Mouse (Mus musculus): ENCODE results near the gene Flvcr2.
A peak's percentile ranks its signal among the peaks of the same experiment; 100 is the strongest.

The Flvcr2 gene

GRCm38 (mm10) chr12:85800031-85800430 lies 53.7 kb downstream of the Flvcr2 start:
- no peak for DNase-seq

GRCm38 (mm10) chr12:85809726-85810125 lies 63.4 kb downstream of the Flvcr2 start:
- no peak for DNase-seq

- DNase-seq = no peak
These were observed 64.6 kb downstream of the Flvcr2 start for GRCm38 (mm10) chr12:85810959-85811358.

- DNase-seq = no peak
These were observed 65.3 kb downstream of the Flvcr2 start for GRCm38 (mm10) chr12:85811676-85812075.

- no peak for DNase-seq
These were observed 67.3 kb downstream of the Flvcr2 start for GRCm38 (mm10) chr12:85813599-85813998.

- no peak for DNase-seq
These were observed 75.7 kb downstream of the Flvcr2 start for GRCm38 (mm10) chr12:85822051-85822450.

- peak; percentile 98 for DNase-seq
These were observed 78.3 kb downstream of the Flvcr2 start, which contains the start of the genes Erg28 and Ttll5 for GRCm38 (mm10) chr12:85824438-85825264. Gene Erg28 (minus strand): TSS chr12:85824550. Gene Ttll5 (plus strand): TSS chr12:85824659.

- no peak for DNase-seq
These were observed 79.0 kb downstream of the Flvcr2 start for GRCm38 (mm10) chr12:85825361-85825760.

GRCm38 (mm10) chr12:85825822-85826221 lies 79.5 kb downstream of the Flvcr2 start:
- no peak for DNase-seq

- DNase-seq = no peak
These were observed 82.5 kb downstream of the Flvcr2 start for GRCm38 (mm10) chr12:85828856-85829255.

GRCm38 (mm10) chr12:85829866-85830265 lies 83.5 kb downstream of the Flvcr2 start:
- no peak for DNase-seq

- DNase-seq = no peak
These were observed 84.4 kb downstream of the Flvcr2 start for GRCm38 (mm10) chr12:85830691-85831090.

GRCm38 (mm10) chr12:85834543-85834942 lies 88.2 kb downstream of the Flvcr2 start:
- DNase-seq = no peak

- no peak for DNase-seq
These were observed 91.4 kb downstream of the Flvcr2 start for GRCm38 (mm10) chr12:85837765-85838164.

GRCm38 (mm10) chr12:85839371-85840000 lies 93.1 kb downstream of the Flvcr2 start:
- DNase-seq = no peak

GRCm38 (mm10) chr12:85848164-85848958 lies 102.0 kb downstream of the Flvcr2 start:
- DNase-seq = no peak

GRCm38 (mm10) chr12:85850661-85851060 lies 104.3 kb downstream of the Flvcr2 start:
- DNase-seq = no peak

- DNase-seq = no peak
These were observed 107.5 kb downstream of the Flvcr2 start for GRCm38 (mm10) chr12:85853836-85854235.

GRCm38 (mm10) chr12:85854271-85854670 lies 107.9 kb downstream of the Flvcr2 start:
- no peak for DNase-seq

GRCm38 (mm10) chr12:85857300-85857699 lies 111.0 kb downstream of the Flvcr2 start:
- DNase-seq = no peak

- DNase-seq = no peak
These were observed 112.8 kb downstream of the Flvcr2 start for GRCm38 (mm10) chr12:85859111-85859510.

- DNase-seq = peak; percentile 45
These were observed 113.3 kb downstream of the Flvcr2 start for GRCm38 (mm10) chr12:85859511-85860189.

GRCm38 (mm10) chr12:85862514-85862913 lies 116.2 kb downstream of the Flvcr2 start:
- DNase-seq = peak; percentile 56
